Mouse (Mus musculus) gastrocnemius, postnatal 36 days (tissue): ENCODE measurements around the gene Ampd2. TPM values are rescaled to one million over a fixed set of nuclear protein-coding genes. Genes with fewer than 3 reads are reported as not detected.

Experiments used
- DNase-seq, 2 experiments: peaks; one replicate each; pipeline ENCODE4 v3.0.0; 2022
- intact Hi-C: fragments of 180-260 bp; cut with DNase I; formaldehyde crosslinking; loops from one replicate; pipeline ENCODE4 v1.15.1; 2025
- total RNA-seq, 2 experiments: library from RNA; stranded (reverse); gene quantifications; 2 replicates each; pipeline ENCODE4 v1.2.3; 2021

The Ampd2 gene
- total RNA-seq, 2 experiments from 2014 or later = 3.8 TPM

DNA sequence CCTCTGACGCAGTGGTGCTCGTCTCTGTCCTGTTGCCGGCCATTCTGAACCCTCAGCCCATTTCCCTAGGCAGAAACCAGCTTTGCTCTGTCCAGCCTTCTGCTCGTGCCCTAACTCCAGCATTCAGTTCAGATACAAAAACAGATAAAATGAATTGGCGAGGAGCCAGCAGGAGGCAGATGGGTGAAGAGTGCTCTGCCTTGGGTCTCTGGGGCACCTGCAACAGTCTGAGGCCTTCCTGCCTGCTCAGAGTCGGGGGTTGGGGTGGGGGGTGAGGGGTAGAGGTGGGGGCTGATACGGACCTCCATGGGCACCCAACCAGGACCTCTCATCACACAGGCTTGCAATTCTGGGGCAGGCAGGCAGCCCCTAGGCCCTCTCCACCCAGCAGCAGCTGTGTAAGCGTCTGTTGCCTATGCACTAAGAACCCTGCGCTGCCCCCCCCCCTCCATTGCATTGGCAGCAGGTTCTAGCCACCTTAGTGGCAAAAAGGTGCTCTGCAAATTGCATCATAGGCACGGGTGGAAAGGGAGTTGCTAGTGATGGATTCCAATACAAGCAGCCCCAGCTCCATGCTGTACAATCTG is 13.4 kb downstream of the Ampd2 start:
- DNase-seq = no peak
- intact Hi-C loops = loop anchor here (1.0 kb wide), 1 partner anchor 77 kb away; no protein-coding TSS in a partner anchor

DNA sequence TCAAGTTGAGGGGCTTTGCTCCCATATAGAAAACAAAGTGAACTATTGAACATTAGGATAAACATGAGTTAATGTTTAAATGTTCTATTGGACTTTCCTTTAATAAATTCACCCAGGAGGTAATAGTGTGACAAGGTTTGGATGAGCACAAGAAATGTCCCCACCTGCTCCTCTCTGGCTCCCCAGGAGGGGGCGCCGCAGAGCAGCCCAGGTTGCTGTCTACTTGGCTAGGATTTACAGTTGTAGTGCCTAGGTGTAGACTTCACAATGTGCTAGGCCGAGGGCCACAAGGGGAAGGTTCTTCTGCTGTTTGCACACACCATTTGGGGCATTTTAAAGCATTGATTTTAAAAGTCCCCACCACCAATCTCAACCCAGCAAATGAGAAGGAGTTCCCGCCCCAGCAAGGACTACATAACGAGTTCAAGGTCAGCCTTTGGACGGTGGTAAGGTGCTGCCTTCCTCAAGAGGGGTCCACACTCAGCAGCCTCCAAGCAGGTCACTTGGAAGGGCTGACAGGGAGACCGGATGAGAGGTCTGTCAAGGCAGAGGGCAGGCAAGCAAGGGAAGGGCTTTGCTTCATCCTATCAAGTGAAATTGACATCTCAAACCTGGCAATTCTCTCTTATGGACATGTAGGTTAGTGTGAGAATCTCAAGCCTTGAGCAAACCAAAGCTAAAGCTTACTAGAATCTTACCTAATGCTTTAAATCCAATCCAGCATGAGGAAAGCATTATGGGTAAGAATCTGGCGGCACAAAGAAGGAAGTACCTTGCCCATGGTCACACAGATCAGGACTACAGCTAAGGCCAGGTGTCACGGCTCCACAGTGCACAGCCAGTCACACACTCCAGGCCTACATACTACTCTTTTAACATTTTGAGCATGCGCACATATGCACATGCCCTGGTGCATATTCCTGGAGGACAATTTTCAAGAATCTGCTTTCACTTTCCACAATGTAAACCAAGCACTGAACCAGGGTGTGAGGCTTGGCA is 15.9 kb downstream of the Ampd2 start:
- DNase-seq = peak; percentile 66 to 77
- intact Hi-C loops = no loop called here

DNA sequence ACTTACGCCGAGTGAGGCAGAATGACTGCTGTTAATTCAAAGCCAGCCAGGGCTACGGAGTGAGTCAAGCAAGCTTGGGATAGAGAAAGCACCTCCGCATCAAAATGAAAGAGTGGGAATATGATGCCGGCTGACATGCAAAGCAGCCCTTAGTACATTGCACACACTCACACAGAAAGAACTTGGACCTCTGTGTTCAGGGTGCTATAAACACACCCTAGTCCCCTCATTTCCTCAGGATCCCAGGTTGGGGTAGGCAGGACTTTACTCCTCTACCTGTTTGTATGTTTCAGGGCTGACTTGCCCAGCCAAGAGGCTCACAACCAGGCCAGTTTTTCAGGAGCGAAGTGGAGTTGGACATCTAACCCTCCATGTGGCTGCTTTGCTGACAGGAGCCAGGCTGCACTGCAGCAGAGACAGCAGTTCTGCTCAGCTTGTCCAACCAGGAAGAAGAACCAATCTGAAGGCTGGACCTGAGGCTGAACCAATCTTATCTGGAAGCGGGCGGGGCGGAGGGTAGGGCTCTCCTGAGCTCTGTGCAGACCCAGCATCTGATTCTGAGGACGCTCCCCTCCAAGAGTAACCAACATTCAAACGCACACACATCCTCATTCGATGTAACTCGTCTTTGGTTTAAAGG is 17.1 kb downstream of the Ampd2 start:
- DNase-seq = no peak
- intact Hi-C loops = loop anchor here (10.0 kb wide), 1 partner anchor 375 kb away; the partner anchor contains the start of gene Ahcyl1

DNA sequence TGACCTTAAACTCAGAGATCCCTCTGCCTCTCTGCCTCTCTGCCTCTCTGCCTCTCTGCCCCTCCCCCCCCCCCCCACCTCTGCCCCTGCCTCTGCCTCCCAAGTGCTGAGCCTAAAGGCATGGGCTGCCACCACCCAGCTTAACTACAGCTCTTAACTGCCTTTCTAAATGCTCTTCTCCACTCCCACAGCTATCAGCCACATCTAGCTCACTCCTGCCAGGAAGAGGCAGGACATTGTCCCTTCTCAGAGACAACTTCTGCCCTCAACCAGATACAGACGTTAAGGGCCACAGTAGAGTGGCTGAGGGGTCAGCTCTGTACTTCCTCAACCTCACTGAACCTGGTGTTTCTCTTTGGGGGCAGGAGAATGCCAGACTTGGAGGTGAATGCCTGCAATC is 17.6 kb downstream of the Ampd2 start:
- intact Hi-C loops = loop anchor here (10.0 kb wide), 1 partner anchor 374 kb away; the partner anchor contains the start of gene Ahcyl1
- DNase-seq = no peak

DNA sequence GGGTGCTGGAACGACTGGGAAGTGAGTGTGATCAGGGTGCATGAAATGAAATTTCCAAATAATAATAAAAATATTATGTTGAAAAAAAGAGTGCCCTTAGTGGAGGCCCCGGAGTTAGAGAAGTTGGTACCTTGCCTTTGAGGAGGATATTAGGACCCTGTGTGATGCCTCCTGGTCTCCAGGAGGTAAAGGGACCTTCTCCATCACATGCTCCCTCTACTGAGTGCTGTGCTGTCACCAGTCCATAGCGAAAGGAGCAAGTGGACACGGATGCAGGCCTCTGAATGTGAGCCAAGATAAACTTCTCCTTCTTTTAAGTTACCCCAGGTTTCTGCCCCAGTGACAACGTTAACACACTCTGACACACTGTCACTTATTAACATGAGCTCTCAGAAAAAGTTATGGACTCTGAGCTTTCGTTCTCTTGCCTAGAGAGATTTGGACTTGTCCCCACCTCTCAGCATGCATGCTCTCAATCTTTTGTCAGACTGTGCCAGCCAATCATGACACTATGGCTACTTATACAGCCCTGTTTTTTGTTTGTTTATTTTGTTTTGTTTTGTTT is 19.0 kb downstream of the Ampd2 start:
- DNase-seq = no peak
- intact Hi-C loops = loop anchor here (10.0 kb wide), 1 partner anchor 373 kb away; the partner anchor contains the start of gene Ahcyl1

DNA sequence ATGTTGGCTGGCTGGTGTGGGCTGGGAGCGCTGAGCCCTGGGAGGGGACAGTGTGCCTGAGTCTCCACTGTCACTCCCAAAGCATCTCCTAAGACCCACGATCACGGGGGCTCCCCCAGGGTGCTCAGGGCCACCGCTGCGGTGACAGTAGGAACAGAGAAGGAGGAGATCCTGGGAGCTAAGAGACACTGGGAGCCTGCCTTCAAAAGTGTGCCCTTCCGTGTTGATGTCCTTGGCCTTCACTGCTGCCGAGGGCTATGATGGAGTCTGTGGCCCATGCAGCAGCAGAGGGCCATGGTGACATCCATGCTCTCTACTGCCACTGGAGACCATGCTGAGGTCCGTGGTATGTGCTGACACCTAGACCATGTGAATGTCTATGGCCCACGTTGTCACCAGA is 20.9 kb downstream of the Ampd2 start:
- DNase-seq = no peak
- intact Hi-C loops = loop anchor here (10.0 kb wide), 1 partner anchor 371 kb away; the partner anchor contains the start of gene Ahcyl1

DNA sequence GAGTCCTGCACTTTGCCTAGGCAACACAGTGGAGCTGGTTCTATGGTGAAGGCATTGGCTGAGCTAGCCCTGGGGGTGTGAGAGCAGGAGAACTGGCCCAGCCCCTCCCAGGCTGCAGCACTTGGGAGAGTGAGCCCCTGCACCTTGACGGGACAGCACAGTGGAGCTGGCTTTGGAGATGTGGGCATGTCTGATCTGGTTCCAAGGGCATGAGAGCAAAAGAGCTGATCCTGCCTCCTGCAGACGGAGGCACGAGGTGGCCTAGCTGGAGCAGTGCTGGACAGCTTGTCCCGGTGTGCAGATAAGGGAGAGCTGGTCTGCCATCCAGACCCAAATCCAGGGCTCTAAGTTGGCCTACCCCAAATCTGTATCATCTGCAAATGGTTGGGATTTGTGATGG is 21.8 kb downstream of the Ampd2 start:
- intact Hi-C loops = loop anchor here (5.0 to 10.0 kb wide), 4 partner anchors 47 to 370 kb away; partner anchors contain the start of genes Ahcyl1 and Gstm1
- no peak for DNase-seq

DNA sequence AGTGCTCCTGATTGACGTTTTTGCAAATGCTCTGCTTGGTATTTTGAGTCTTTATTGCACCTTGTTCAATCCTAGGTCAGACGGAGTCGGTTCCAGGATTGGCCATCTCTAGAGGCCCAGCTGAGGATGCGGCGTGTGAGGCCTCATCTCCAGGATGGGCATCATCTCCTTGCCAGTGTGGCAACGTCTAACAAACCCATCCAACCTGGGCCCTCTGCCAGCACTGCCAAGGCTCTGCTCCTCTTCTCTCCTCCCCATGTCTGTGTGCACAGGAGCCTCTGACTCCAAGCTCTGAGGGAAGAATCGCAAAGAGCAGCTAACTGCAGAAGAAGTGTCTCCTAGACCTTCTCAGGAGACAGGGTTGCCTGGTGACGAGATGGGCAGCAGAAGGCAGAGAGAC is 23.8 kb downstream of the Ampd2 start:
- no peak for DNase-seq
- intact Hi-C loops = loop anchor here (5.0 to 10.0 kb wide), 4 partner anchors 45 to 368 kb away; partner anchors contain the start of genes Ahcyl1 and Gstm1

DNA sequence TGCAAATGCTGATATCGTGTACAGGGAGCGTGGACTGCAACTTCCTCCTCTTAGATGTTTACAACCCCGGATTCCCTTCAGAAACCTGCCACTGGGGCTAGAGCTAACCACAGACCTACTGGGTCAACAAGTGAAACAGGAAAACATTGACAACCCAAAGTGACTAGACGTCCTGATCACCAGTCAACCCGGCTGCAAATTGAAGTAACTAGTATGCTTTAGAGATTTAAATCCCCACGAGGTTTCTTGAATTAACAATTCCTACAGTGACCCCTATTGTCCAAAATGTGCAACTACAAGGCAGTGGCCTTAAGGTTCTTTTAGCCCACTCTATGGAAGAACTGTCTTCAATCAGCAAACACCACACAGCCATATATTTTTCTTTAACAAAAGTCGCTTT is 25.0 kb downstream of the Ampd2 start:
- intact Hi-C loops = loop anchor here (2.0 to 10.0 kb wide), 5 partner anchors 44 to 367 kb away; partner anchors contain the start of genes Ahcyl1 and Gstm1
- no peak for DNase-seq

DNA sequence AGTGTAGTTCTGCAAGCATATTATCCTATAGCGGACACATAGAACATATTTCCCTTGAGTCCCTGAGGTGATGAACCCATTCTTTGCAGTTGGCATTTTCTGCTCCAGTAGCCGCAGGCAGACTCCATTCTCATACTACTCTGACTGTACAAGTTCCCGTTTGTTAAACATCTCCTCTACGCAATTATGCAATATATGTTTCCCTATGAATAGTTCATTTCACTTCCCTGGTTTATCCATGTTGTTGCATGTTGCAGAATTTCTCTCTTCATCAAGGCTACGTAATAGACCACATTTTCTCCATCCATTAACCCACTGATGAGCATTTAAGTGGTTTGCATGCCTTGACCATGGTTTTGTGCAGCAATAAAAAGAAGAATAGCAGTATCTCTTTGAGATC is 36.0 kb downstream of the Ampd2 start:
- intact Hi-C loops = no loop called here

DNA sequence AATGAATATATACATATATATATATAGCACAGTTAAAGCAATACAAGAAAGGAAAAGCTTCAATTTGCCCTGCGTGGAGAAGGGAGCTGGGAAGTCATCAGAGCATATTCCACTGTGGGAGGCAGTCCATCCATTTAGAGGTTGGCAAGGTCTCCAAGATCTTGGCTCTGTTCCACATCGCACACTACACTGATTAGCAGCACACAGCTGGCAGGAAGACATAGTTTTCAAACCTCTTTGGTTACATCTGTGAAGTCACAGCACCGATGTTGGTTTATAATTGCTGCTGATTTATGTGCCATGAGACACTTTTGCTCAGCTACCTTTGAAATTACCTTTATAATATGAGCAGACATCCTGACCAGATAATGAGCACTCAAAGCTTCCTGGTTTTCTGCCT is 38.1 kb downstream of the Ampd2 start:
- intact Hi-C loops = no loop called here
- DNase-seq = no peak

More for the DNA sequence above, 36.0 kb downstream of the Ampd2 start:
- no peak for DNase-seq

DNA sequence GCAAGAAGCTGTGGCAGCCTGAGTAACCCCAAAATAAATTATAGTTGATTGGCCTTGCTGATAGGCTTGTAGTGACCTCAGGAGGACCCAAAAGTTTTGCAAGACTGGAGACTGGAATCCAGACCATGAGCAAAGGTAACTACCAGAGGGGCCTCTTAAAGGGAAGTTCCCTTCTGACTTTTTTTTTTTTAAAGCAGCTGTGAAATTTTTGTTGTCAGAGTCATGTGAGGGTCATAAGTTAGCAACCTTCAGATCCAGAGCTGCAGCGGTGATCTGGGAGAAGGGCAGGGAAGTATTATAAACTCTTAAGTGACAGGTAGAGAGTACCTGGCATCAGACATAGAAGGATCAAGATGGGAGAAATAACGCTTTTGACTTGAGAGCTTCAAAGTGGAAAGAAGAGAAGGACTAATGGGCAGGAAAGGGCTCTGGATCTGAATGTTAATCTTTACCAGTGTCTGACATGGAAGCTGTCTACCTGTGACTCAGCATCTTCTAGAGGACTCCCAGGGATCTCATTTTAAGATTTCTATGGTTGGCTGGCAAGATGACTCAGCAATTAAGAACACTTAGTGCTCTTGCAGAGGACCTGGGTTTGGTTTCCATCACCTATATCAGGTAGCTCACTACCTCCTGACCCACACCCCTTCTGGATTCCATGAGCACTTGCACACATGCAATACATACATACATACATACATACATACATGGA is 39.4 kb downstream of the Ampd2 start:
- intact Hi-C loops = no loop called here
- DNase-seq = no peak

DNA sequence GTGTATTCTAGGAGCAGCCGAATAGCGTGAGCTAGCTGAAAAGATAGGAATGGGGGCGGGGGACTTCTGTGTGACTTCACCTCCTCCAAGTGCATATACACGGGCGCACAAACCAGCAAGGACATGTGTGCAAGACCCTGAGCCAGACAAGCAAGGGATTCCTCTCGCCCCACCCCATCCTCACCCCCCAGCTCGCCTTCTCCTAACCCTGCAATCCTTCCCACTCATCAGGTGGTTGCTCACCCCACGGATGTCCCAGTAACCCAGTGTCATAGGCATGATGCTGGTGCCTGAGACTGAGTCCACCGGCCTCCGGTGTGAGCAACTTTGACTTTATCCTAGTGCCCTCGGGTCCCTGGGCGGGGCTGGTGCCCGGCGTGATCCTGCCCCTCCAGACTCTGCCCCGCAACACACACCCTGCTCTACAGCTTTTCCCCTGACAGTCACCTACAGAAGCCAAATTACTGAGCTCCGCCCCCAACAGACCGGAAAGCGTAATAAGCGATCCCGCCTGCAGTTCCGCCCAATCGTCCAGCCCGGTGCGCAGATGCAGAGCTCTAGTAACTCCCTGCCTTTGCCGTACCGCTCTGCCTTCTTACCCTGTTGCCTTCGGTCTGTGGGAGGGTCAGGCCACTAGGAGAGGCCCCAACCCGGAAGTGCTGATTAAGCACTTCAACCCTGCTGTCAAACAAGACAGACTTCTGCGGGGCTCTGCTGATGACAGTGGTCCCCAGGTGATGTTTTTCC is 41.9 kb downstream of the Ampd2 start, which contains the start of gene Gstm4:
TSS of gene Gstm4 (minus strand) at position 501 of the 747 bp plus-strand sequence.
- intact Hi-C loops = no loop called here
- DNase-seq = peak; percentile 78 to 84

DNA sequence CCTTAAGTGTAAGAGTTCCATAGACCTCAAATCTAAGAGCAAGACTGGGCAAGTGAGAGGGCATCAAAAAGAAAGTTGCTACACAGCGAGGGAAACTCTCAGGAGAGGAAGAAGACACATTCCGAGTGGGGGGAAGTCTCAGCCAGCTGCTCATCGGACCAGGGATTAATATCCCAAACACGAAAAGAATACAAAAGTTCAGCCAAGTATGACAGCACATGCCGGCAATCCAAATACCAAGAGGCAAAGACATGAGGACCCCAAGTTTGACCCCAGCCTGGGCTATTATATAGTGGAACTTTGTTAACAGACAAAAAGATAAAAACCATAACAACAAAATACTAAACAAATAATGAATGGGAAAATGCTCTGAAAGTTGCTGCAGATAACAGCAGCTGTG is 53.3 kb downstream of the Ampd2 start:
- intact Hi-C loops = no loop called here
- DNase-seq = no peak

DNA sequence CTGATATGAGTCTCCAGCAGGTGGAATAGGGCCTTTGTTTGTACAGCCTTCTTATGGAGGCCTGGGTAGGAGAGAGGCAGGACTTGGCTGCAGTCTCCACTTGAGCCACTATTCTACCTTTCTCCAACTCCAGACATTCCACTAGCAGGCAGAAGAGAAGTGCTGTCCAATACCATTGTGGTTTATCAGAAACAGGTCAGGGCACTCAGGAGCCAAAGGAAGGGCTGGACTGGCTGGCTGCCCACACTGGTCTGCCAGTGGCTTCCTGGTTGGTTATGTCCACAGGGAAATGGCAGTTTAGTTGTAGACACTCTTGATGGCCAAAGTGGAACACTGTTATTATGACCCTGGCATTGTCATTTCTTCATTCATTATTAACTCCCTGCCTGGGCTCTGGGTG is 54.3 kb downstream of the Ampd2 start:
- DNase-seq = no peak
- intact Hi-C loops = no loop called here

DNA sequence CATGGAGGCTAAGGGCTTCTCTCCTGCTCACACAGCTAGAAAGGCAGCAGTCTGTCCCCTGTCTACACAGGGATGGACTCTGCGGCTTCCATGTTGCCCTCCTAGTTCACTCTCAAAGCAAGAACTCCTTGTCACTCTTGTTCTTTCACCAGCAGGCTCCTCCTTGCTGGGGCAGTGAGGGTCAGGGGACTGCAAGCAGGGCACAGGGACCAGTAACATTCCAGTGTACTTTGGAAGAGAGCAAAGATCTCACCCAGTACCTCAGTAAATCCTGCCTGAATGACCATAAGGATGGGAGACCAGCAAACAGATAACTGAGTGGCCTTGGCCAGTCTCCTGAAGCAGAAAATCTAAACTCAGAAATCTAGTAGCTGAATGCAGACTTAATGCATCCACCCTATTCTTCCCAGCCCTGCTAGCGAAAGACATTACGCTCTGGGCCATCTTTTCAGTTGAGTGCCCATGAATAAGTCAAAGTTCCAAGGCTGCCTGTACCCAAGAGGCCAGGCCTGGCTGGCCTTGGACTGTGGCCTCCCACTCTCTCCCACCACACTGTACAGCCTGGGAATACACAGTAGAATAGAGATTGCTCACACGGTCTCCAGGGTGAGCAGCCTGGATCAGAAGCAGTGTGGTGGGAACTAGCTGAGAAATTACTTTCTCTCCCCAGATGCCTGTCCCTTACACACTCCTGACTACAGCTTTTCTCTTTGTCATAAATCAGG is 57.6 kb downstream of the Ampd2 start:
- DNase-seq = no peak
- intact Hi-C loops = no loop called here

DNA sequence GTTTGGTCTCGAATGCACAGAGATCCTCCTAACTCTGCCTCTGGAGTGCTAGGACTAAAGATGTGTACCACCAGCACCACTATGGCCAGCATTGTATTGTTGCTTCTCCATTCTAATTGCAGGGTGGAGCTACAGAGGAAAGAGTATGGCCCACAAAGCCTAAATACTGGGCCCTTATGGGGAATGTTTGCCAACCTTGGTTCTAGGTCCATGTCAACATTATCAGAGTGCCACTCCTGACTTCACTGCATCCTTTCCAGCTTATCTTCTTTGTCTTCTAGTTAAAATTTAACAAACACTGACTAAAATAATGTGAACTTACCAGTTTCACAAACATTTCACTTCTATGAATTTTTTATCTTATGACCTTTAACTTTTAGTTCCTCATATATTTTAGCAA is 59.9 kb downstream of the Ampd2 start:
- intact Hi-C loops = no loop called here

DNA sequence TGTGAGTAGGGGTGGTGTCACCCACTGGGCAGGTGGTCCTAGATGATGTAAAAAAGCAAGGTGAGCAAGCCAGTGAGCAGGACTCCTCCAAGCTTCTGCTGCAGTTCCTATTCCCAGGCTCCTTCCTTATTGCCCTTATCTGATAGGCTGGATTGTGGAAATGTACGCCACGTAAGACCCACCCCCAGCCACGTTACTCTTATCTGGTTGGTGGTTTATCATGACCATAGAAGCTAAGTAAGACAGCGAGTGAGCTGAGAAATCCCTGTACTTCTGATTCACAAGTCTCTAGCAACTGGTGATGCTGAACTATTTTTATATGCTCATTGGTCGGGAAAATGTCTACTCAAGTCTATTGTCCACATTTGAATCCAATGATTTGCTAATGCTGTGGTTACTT is 60.4 kb downstream of the Ampd2 start:
- intact Hi-C loops = no loop called here
- no peak for DNase-seq

More for the DNA sequence above, 59.9 kb downstream of the Ampd2 start:
- DNase-seq = no peak
